Mouse (Mus musculus): ENCODE measurements around the gene Nhej1. TPM values are rescaled to one million over a fixed set of nuclear protein-coding genes. Genes with fewer than 3 reads are reported as not detected.
A peak's percentile ranks its signal among the peaks of the same experiment; 100 is the strongest.

Gene Nhej1
- total RNA-seq, 2 experiments from 2014 or later = 2.1 to 2.7 TPM

DNA sequence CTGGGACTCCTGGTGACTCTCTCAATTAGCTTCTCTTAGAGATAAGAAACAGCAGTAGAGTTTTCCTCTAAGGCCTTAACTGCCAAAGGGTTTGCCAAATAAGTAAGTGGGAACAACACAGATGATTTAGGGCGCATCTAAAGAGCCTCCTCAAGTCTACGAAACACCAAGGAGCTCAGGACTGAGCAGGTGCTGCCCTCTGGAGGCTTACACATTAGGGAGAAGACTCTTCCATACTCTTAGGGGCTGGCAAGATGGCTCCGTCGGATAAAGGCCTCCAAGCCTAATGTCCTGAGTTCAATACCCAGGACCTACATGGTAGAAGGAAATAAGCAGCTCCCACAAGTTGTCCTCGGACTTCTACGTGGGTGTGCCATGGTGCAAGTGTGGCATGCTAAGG, 151.4 kb downstream of the Nhej1 start:
- DNase-seq = no peak

DNA sequence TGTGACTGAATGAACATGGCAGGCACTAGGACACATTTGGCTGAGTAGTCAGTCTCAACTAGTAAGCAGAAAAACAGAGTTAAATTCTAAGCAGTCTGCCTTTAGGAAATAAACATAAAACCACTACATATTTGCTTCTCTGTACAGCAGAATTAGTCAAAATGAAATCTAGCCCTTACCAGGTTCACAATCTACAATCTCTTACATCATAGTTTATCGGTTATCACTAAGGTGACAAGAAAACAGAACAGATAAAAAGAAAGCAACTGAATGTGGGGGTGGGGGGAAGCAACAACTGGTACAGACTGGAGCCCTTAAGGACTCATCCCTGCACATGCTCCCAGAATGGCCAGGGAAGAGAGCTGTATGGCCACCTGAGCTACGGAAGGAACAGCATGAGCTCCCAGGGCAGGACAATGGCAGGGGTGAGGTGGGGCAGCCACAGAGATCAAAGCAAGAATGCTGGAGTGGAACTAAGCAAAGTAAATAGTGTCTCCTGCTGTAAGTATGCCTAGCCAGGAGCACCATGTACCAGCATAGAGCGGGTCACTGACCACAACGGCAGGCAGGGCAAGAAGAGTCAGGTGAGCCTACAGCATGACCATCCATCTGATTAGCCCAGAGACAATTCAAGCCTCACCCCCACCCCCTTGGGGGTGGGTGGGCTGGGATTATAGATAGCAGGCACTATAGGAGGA, 153.5 kb downstream of the Nhej1 start:
- no peak for DNase-seq

DNA sequence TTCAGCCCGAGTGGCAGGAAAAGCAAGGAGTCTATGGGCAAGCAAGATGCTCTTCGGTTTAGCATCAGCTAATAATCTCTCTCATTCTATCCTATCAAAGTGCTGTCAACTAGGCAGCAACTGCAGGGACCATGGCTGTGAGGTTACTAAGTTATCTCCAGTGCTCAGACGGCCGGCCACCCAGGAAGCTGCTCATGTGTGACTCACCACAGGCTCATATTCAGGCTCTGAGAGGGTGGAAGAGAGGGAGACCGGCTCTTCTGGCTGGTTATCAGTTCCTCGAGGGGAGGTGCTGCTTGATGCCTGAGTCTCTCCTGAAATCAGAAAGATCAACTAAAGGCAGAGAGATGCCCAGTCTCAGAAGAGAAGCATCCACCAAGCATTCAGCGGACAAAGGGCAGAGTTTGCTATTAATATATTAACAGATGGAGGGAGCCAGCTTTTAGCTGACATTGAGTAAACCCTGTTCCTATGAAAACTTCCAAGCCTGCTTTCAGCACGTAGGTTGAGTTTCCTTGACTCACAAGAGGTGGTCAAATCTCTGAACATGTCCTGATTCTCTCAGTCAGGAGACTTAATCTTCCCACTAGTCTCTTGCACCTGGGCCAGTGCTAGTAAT, 156.9 kb downstream of the Nhej1 start:
- DNase-seq = no peak

DNA sequence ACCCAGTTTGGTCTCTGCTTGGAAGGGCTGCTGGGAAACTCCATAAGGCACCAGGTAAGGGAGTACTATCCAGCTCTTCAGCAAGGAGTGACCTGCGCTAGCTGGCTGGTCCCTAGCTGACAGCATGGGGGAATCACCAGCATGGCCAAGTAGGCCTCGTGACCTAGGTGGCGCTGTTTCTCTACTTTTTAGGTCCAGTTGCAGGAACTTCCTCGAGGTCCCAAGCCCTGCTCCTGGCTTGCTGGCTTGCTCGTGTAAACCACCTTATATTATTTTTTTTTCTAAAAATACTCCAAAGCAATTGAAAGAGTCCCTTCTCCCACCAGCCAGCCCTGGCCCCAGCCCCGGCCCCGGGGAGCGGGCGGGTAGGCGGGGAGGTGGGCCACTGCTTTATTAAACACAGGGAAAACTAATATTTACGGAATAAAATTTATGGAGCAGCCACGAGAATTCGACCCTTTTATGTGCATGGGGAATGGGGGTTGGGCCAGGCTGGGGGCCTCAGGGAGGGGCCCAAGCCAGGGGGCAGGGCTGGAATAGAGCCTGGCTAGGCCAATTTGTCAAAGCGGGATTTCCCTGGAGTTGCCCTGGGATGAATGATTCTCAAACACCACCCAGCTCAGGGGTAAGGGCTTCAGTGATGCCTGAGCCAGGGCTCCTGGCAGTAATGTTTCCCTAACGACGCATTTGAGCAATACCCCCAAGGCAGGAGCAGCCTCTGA, 160.3 kb downstream of the Nhej1 start:
- peak; percentile 44 to 53 for DNase-seq

DNA sequence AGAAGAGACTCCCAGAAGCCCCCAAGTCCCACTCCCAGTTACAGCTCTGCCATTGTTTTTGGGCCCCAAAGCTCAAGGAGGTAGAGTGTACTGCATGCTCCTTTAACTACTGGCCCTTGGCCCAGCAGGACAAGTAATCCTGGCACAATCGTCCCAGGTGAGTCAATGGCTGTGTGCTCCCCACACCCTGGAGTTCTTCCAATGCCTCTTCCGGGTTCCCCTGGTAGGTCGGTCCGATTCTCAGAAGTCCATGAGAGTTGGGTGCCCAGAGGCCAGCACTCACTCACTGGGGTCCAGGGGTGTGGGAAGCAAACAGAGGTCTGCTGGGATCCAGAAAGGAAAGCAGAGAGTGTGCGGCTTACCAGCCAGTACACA, 162.2 kb downstream of the Nhej1 start:
- no peak for DNase-seq

DNA sequence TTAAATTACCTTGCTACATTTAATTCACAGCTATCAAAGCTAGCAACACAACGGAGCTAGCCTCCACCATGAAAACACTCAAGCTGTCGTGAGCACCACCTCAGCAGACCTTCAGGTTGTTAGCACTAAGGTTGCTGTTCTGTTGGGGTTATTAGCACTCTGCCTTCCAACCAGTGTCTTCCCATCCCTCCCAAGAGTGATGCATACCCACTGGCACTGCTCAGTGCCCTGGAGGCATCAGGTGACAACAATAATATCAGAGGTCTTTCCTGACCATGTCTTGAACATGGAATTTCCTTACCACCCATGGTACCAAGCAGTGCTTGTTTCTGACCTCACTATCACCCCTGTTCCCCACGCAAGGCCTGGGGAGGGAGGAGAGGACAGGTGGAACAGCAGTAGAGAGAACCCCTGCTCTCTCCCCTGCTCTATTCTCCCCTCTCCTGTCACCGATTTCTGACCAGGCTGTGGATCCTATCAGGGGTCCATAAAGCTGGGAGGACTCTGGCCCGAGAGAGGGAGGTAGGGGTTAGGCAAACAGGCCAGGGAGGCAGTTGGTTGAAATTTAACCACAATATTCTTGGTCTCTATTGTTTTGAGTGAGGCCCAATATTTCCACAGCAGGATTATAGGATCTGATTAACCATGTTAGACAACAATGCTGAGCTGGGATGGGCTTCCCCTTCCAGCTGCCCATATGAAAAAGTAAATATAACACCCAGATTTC, 162.7 kb downstream of the Nhej1 start:
- DNase-seq = no peak

DNA sequence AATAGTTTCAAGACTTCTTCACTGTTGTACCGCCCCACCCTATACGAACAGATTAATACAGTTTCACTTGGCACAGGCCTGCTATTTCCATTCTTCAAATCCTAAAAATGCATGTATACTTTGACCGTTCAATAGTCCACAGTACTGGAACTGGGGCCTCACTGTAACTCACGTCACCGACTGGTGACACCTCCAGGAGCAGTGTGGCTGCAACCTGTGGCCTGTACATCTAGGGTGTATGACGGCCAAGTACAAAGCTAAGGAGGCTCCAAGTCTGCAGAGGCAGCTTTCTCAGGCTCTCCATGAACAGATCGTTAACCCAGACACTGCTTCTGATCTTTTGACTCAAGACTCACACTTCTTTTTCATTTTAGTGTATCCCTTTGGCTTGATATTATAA, 163.3 kb downstream of the Nhej1 start:
- DNase-seq = no peak

DNA sequence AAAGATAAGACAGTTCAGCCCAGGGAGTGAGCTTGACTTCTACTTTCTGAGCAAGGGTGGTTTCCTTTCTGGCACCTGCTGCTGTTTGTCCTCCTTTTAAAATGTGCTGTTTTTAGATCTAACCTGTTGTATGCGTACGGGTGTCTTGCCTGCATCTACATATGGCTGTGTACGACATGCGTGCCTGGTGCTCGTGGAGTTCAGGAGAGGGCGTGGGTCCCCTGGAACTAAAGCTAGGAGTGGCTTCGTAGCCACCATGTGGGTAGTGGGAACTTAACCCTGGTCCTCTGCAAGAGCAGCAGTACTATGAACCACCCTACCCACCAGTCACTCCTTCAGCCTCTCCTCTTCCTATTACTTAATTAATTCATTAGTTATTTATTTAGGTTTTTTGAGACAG, 164.9 kb downstream of the Nhej1 start:
- DNase-seq = no peak

DNA sequence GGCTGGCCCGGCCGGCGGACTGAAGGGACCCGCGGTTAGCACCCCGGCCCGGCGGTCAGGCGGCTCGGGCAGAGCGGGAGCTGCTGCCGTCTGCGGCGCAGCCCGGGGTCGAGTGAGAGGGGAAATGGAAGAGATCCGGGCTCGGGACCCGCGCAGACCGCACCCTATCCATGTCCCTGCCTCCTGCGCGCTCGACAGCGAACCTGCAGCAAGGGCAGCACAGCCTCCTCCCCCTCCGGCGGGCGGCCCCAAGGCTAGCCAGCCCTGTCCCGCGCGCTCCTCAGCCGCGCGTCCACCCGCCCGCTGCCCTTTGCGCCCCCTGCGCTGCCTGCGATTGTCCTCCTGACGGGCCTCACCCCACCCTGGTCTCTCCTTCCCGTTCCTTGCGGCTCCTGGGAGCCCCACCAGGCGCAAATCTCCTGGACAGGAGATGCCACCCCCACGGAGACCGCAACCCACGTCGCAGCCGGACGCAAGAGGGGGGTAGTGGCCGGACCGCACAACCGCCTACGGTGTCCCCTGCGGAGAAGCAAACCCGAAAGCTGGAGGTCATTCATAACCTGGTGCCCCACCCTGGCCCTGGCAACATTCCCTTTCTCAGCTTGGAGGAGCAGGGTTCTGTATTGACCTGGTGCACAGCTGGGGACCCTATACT, 173.3 kb downstream of the Nhej1 start, which contains the start of gene Ihh:
Gene Ihh, minus strand, starts transcription at position 117 of the 655 bp plus-strand sequence.
- DNase-seq = no peak

DNA sequence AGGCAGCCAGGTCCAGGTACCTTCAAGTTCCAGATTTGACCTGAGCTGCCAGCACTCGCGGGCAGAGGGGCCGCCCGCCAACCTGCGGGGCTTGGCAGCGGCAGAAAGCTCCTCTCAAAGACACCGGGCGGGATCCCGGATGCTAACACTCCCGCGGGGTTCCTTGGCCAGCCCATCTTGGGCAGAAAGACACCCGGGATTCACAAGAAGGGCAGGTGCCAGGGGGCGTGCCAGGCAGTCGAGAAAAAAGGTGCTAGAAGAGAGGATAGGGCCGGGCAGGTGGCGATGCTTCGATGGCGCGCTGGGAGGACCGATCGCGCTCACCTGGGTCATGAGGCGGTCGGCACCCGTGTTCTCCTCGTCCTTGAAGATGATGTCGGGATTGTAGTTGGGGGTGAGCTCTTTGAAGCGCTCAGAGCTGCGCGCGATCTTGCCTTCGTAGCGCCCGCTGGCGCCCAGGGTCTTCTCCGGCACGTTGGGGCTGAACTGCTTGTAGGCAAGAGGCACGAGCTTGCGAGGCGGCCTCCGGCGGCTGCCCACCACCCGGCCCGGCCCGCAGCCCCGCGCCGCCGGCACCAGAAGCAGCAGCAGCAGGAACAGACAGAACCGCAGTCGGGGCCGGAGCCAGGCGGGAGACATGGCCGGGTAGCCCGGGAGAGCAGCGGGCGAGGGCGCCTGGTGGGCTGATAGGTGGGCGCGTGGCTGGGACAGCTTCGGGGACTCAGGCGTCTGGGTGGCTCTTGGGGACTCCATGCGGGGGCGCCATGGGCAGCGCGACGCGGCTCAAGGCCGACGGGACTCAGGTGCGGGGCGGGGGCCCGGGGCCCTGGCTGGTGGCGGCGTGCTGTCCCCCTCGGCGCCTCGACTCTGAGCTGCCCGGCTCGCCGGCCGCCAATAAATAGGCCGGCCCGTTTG, 174.2 kb downstream of the Nhej1 start:
- no peak for DNase-seq

DNA sequence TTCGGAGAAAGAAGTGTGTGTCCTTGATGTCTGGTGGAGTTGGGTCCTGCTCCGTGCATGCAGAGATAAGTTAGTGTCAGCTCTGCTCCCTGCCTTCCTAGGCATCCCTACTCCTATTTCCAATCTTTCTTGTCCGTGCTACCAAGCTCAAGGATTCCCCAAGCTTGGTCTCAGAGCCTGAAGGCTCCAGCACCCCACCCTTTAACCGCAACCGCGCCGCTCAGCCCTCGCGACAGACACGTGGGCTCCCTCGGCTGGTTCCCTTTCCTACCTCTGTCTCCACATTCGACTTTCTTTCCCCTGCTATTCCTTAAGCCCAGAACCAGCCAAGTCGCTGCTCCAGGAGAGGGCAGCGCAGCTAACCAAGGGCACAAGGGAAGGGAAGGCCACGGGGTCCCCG, 174.9 kb downstream of the Nhej1 start:
- DNase-seq = no peak

DNA sequence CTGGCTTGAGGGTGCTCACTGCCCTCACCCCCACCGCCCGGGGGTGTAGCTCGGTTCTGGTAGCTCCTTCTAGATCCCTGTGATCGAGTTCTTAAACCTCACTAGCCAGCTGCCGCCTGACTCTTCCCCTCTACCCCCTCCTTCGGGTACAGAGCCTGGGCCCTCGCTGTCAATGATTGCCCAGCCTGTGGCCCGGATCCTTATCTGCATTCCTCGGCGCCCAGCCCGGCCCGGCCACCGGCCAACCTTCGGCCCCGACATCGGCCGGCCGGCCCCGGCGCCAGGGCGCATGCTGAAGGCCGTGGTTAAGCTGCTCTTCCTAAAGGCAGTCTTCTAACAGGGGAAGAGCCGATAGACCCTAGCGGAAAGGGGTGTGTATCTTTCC, 175.3 kb downstream of the Nhej1 start:
- DNase-seq = no peak

DNA sequence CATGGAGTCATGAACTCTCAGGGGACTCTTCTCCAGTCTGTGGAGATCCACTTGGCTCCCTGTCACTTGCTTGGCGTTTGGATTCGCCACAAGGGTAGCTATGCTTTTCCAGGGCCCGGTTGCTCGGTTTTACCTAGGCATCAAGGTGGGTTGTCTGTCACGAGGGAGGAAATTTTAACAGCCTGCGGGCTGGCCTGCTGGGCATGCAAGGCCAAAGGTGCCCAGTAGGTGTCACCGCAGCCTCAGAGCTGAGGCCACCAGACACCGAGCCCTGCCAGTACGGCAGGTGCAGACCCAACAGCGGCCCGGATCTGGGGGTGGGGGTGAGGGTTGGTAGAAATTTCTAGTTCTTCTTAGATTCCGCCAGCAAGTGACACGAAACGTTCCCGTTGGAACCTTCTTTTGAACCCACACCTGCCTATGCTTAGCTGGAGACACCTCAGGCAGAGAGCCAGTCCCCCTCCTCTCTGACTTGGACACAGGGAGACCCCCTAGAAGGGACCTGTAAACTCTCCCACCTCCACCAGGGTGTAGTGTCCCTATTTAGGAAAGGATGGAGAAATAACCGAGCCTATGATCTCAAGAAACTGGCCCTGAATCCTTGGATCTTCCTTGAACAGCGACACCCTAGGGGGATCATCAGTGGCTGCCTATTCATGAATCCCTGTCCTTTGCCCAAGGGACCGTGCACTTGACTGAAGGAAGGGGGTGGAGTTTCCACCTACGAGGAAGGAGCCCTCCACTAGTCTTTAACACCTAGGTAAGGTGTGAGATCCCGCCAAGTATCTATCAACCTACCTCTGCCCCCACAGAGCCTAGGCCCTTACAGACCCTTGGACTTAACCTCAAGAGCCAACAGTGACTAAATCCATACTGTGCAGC, 176.0 kb downstream of the Nhej1 start:
- peak; percentile 28 to 48 for DNase-seq

DNA sequence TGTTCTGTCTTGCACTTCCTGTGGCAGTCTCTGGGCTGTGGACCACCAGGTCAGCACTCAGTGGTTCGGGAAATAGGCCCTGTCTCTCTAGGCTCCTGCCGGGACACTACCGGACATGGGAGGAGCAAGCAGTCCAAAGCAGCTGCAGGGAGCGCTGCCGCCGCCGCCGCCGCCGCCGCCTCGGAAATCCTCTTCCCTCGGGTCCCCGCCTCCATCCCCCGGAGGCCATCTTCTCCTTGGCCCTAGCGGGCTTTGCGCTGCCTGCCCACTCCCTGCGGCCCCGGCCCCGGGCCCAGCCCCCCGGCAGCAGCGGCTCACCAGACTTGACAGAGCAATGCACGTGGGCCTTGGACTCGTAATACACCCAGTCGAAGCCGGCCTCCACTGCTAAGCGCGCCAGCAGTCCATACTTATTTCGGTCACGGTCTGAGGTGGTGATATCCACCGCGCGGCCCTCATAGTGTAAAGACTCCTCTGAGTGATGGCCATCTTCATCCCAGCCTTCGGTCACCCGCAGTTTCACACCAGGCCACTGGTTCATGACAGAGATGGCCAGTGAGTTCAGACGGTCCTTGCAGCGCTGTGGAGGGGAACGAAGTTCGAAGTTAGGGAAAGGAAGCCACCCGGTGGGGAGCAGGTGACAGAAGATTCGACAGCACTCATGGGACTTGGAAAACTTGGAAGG, 176.9 kb downstream of the Nhej1 start:
- DNase-seq = no peak

DNA sequence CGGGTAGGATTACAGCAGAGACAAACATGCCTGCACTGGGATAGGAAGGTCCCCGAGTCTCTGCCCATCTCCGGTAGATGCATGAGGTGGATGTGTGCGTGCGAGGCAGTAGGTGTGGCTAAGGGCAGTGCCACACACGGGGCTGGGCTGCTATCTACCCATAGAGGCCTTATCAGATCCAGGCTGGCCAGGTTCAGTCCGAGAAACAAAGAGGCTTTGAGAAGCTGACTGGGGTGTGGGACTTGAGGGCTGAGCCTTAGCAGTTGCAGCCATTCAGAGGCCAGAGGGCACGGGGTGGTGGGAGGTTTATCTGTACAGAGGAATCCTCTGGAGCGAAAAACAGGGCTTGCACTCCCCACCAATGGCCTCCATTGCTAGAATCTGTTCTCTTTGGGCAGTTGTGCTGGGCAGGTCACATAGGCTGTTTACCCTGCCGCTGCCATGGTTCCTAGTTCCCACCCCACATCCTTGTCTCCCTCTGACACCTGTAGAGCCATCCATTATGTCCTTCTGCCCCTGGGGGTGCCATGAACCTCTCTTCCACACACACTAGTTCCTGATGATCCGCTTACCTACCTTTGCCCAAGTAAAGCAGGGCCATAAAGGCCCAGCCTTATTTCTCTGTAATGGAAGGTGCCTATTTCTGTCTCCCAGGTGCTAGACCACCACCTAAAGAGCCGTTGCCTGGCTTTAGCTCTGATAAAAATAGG, 183.2 kb downstream of the Nhej1 start:
- no peak for DNase-seq

DNA sequence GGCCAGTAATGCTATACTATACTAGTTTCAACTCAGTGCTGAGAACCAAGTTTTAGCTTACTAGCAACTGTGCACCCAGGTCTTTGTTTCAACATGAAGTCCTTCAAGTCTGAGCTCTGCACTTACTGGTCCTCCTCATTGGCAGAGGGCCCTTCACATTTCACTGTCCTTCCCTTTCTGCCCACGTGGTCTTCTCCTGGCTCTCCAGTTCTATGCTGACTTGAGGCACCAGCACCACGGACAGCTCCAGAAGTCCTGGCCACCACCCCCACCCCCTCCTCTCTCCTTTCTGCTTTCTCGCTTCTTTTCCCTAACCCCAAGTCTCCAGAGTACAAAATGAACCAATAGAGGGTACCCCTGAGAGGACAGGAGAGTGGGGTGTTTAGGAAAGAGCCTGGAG, 185.2 kb downstream of the Nhej1 start:
- no peak for DNase-seq

DNA sequence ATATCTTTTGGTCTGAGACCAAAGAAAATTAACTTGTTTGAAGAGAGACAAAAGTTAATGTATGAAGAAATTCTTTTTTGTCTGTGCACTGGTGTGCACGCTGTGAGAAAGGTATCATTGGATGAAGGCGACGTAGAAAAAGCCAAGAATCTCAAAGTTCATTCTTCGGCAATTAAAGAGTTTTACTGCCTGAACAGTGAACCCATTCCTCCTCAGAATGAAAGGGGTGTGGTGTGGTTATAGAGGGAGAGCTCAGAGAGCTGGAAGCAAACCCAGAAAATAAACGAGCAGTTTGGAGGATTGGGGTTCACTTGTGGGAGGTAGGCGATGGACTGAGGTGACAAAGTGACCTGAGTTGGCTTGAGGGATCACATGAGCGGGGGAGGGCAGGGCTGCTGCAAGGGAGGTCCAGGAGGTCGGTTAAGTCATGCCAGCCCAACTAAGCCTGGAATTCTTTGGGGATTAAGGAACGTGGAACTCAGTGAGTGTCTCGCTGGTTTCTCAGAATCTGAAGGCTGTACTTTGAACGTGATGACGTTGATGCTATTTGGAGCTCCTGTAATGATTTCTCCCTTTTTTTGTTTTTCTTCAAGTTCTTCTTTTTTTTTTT, 188.7 kb downstream of the Nhej1 start:
- DNase-seq = no peak

DNA sequence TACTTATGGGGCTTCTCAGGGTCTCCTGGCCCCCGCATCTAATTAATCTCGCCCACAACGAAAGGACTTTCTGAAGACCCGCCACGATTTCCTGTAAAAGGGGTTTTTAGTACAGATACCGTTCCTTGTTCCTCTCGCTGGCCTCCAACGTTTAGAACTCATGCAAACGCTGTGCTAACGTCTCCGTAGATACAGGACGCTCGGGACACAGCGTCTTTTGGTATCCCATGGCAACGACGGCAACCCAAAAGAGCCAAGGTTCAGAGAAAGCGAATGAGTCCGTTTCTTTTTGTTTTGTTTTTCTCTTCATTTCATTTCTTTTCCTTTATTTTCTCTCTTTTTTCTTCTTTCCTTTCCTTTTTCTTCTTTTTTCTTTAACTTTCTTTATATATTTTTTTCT, 189.6 kb downstream of the Nhej1 start, which contains the start of gene Cfap65:
Gene Cfap65, minus strand, starts transcription at position 198 of the 400 bp plus-strand sequence.
- peak; percentile 54 to 60 for DNase-seq
